Comparison of ENCODE assay signal across 13 mouse cellular contexts in the genomic region with DNA sequence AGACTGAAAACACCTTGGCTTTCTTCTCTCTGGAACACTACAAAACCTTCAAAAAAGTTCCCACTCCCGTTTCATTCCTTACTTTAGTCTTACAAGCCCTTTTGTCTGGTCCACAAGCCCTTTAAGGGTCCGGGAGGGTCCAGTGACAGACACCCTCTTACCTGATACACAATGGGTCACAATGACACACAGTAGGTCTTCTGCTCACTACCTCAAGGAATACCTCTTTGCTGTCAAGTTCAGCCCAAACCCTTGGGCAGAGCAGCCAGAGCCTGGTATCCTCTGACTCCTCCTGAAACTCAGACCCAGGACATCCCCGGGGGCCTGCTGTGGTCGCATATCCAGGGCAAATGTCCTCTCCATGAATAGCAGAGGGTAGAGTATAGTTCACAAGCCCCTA.
"Had no signal": no experiment of that assay in that cellular context is flagged by ENCODE, and none has a peak within 500 bp of the region (broad histone marks: within the 10 kb centered on the region; RNA-seq: fewer than 3 reads in every experiment).

No protein-coding gene starts in this region.

- H3K27ac ChIP-seq: layer of hippocampus, adult 2 months; limb, embryonic 13.5 days; liver, embryonic 14.5 days; midbrain, embryonic 12.5 days; neural tube, embryonic 13.5 days; stomach, embryonic 15.5 days had no signal

- H3K4me3 ChIP-seq: layer of hippocampus, adult 2 months; limb, embryonic 13.5 days; midbrain, embryonic 12.5 days; neural tube, embryonic 13.5 days; stomach, embryonic 15.5 days had no signal

- H3K36me3 ChIP-seq: limb, embryonic 13.5 days; midbrain, embryonic 12.5 days; neural tube, embryonic 13.5 days; stomach, embryonic 15.5 days had no signal

- H3K27me3 ChIP-seq: limb, embryonic 13.5 days; neural tube, embryonic 13.5 days; stomach, embryonic 15.5 days had no signal

- DNase-seq: kidney, postnatal 10 days; kidney, postnatal 4 days; lung, adult 18-20 months; retina, postnatal 1 day; right cerebral cortex, postnatal 4 days; spleen, adult 18-20 months had no signal

- H3K4me2 ChIP-seq: limb, embryonic 13.5 days; midbrain, embryonic 12.5 days; neural tube, embryonic 13.5 days; stomach, embryonic 15.5 days had no signal

- H3K9me3 ChIP-seq: limb, embryonic 13.5 days; midbrain, embryonic 12.5 days; neural tube, embryonic 13.5 days; stomach, embryonic 15.5 days had no signal

- ATAC-seq: midbrain, embryonic 16.5 days had no signal

- H3K9ac ChIP-seq: limb, embryonic 13.5 days; liver, embryonic 14.5 days; midbrain, embryonic 12.5 days; neural tube, embryonic 13.5 days; stomach, embryonic 15.5 days had no signal
